Mouse (Mus musculus): ENCODE measurements around the gene Qsox2. TPM values are rescaled to one million over a fixed set of nuclear protein-coding genes. Genes with fewer than 3 reads are reported as not detected.
A peak's percentile ranks its signal among the peaks of the same experiment; 100 is the strongest.

Qsox2 gene
- polyA plus RNA-seq, 1 experiment from 2014 or later, result 21.2 TPM

GRCm38 (mm10) chr2:26264646-26265045 lies 27.3 kb upstream of the Qsox2 start:
- Histone ChIP-seq H3K27me3 (ENCODE audit: control insufficient read depth, insufficient read depth, low read depth, low read length) (no peaks in the 10 kb centered on the region), H3K4me1 (replicated peaks; ENCODE audit: control insufficient read depth, insufficient read depth, low read length) (no peaks in the 10 kb centered on the region), H3K9me3 (ENCODE audit: control insufficient read depth, low read length) (no peaks in the 10 kb centered on the region), H3K4me3 (ENCODE audit: low read length) (no peak overlapping the region), H3K36me3 (ENCODE audit: control insufficient read depth, insufficient read depth, low read length) (no peaks in the 10 kb centered on the region), H3K4me2 (ENCODE audit: low read depth, low read length) (no peak overlapping the region), H3K27ac (ENCODE audit: low read length) (no peak overlapping the region), H3K9ac (ENCODE audit: low read length) (no peak overlapping the region)
- no peak for ATAC-seq (ENCODE audit: low read depth)
- WGBS, result 60% methylated on average over 4 of the region's 4 CpGs

DNA sequence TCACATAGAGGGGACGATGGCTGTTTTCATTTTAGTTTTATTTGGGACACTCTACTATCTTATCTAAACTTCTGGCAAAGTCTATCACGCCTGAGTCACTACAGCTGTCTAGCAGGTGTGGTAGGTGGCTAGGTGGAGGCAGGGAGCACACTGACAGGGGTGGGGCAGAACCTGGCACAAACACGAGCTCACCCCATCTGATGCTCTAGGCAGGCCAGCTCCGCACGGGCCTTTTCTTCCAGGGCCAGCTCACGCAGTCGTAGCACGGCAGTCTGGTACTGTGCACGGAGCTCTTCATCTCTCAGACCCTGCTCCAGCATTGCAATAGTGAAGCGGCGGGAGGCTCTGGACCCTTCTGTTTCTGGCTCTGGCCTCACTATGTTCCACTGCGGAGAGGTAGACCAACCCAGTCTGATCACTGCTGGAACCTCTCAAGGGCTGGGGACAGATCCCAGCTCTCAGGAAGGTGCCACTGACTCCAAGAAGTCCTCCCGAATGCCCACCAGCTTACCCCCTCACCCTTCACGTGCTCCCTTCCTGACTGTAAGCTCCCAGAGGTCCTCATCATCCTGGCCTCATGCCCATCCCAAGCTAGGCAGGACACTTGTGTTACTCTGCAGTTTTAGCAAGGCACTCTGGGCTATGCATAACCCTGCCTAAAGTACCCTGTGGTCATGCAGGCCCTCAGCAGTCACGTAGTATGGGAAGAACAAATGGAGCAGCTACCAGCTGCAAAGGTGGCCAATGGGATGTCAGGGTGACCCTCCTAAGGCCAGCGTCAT lies 20.2 kb upstream of the Qsox2 start:
- Histone ChIP-seq H3K36me3 (ENCODE audit: control insufficient read depth, insufficient read depth, low read length) (no peaks in the 10 kb centered on the region), H3K9ac (ENCODE audit: low read length) (no peak overlapping the region), H3K27me3 (ENCODE audit: control insufficient read depth, insufficient read depth, low read depth, low read length) (no peaks in the 10 kb centered on the region), H3K9me3 (ENCODE audit: control insufficient read depth, low read length) (no peaks in the 10 kb centered on the region), H3K4me3 (ENCODE audit: low read length) (no peak overlapping the region), H3K27ac (ENCODE audit: low read length) (no peak overlapping the region), H3K4me2 (ENCODE audit: low read depth, low read length) (no peak overlapping the region), H3K4me1 (replicated peaks; ENCODE audit: control insufficient read depth, insufficient read depth, low read length) (no peaks in the 10 kb centered on the region)
- 81% methylated on average over 16 of the region's 16 CpGs for WGBS
- ATAC-seq (ENCODE audit: low read depth), result no peak

GRCm38 (mm10) chr2:26254816-26255215 lies 17.5 kb upstream of the Qsox2 start:
- H3K4me3 ChIP-seq (ENCODE audit: low read length), result no peak overlapping the region
- H3K27me3 ChIP-seq (ENCODE audit: control insufficient read depth, insufficient read depth, low read depth, low read length), result no peaks in the 10 kb centered on the region
- no peaks in the 10 kb centered on the region for H3K36me3 ChIP-seq (ENCODE audit: control insufficient read depth, insufficient read depth, low read length)
- H3K4me1 ChIP-seq (replicated peaks; ENCODE audit: control insufficient read depth, insufficient read depth, low read length), result no peaks in the 10 kb centered on the region
- H3K9me3 ChIP-seq (ENCODE audit: control insufficient read depth, low read length), result no peaks in the 10 kb centered on the region
- 62% methylated on average over 4 of the region's 4 CpGs for WGBS
- H3K4me2 ChIP-seq (ENCODE audit: low read depth, low read length), result no peak overlapping the region
- no peak for ATAC-seq (ENCODE audit: low read depth)
- no peak overlapping the region for H3K9ac ChIP-seq (ENCODE audit: low read length)
- H3K27ac ChIP-seq (ENCODE audit: low read length), result no peak overlapping the region

- no peaks in the 10 kb centered on the region for H3K36me3 ChIP-seq (ENCODE audit: control insufficient read depth, insufficient read depth, low read length)
- no peak overlapping the region for H3K27ac ChIP-seq (ENCODE audit: low read length)
- no peaks in the 10 kb centered on the region for H3K4me1 ChIP-seq (replicated peaks; ENCODE audit: control insufficient read depth, insufficient read depth, low read length)
- no peak overlapping the region for H3K9ac ChIP-seq (ENCODE audit: low read length)
- ATAC-seq (ENCODE audit: low read depth), result no peak
- H3K4me3 ChIP-seq (ENCODE audit: low read length), result no peak overlapping the region
- H3K9me3 ChIP-seq (ENCODE audit: control insufficient read depth, low read length), result no peaks in the 10 kb centered on the region
- H3K27me3 ChIP-seq (ENCODE audit: control insufficient read depth, insufficient read depth, low read depth, low read length), result no peaks in the 10 kb centered on the region
- WGBS, result 53% methylated on average over 8 of the region's 8 CpGs
- no peak overlapping the region for H3K4me2 ChIP-seq (ENCODE audit: low read depth, low read length)
Observed at GRCm38 (mm10) chr2:26252514-26253206, 15.3 kb upstream of the Qsox2 start.

DNA sequence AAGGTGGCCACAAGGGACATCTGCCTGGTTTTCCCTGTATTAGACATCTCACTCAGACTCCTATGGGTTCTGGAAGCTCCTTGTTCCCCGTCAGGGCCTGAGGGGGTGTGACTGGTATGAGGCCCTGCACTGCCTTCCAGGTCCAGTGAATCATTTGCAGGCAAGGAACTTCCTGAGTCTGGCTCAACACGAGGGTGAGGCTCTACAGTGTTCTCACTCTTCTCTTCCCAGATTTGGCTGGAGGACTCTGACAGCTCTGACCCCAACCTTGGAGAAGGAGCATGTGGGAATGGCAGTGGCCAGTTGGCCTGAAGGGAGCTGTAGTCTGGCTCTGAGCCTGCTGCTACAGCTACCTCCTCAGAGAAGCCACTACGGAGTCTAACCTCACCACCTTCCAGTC lies 10.2 kb upstream of the Qsox2 start:
- Histone ChIP-seq H3K9me3 (ENCODE audit: control insufficient read depth, low read length) (no peaks in the 10 kb centered on the region), H3K4me1 (replicated peaks; ENCODE audit: control insufficient read depth, insufficient read depth, low read length) (no peaks in the 10 kb centered on the region), H3K27ac (ENCODE audit: low read length) (no peak overlapping the region), H3K27me3 (ENCODE audit: control insufficient read depth, insufficient read depth, low read depth, low read length) (no peaks in the 10 kb centered on the region), H3K4me3 (ENCODE audit: low read length) (no peak overlapping the region), H3K4me2 (ENCODE audit: low read depth, low read length) (no peak overlapping the region), H3K36me3 (ENCODE audit: control insufficient read depth, insufficient read depth, low read length) (no peaks in the 10 kb centered on the region), H3K9ac (ENCODE audit: low read length) (no peak overlapping the region)
- ATAC-seq (ENCODE audit: low read depth), result no peak
- 38% methylated on average over 3 of the region's 3 CpGs for WGBS

GRCm38 (mm10) chr2:26240841-26241240 lies 3.5 kb upstream of the Qsox2 start:
- H3K27me3 ChIP-seq (ENCODE audit: control insufficient read depth, insufficient read depth, low read depth, low read length), result no peaks in the 10 kb centered on the region
- WGBS, result 42% methylated on average over 3 of the region's 3 CpGs
- H3K9ac ChIP-seq (ENCODE audit: low read length), result no peak overlapping the region
- H3K9me3 ChIP-seq (ENCODE audit: control insufficient read depth, low read length), result no peaks in the 10 kb centered on the region
- no peak overlapping the region for H3K27ac ChIP-seq (ENCODE audit: low read length)
- H3K4me1 ChIP-seq (replicated peaks; ENCODE audit: control insufficient read depth, insufficient read depth, low read length), result peaks cover 18% of the 10 kb centered on the region
- no peak overlapping the region for H3K4me3 ChIP-seq (ENCODE audit: low read length)
- H3K36me3 ChIP-seq (ENCODE audit: control insufficient read depth, insufficient read depth, low read length), result no peaks in the 10 kb centered on the region
- H3K4me2 ChIP-seq (ENCODE audit: low read depth, low read length), result no peak overlapping the region
- 0 out of 2 replicates have a peak, but pooled peaks have one; percentile 42 for ATAC-seq (ENCODE audit: low read depth)

DNA sequence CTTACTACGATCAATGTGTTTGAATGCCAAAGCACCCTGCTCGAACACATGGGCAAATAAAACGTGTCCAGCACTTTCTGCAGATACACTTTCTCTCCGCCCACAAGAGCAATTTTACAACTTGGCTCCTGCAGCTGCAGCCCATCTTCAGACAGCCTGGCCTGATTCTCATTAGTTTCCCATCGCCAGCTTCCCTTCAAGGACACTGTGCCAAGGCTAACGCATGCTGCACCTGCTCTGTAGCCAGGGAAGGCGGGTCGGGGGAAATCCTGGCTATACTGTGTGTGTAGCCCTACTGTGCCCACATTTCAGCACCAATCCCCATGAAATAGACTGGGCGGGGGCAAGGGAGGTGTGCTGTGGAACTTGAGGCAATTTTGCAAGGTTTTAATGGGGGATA lies 3.0 kb upstream of the Qsox2 start:
- Histone ChIP-seq H3K4me3 (ENCODE audit: low read length) (no peak overlapping the region), H3K4me2 (ENCODE audit: low read depth, low read length) (no peak overlapping the region), H3K9me3 (ENCODE audit: control insufficient read depth, low read length) (no peaks in the 10 kb centered on the region), H3K27me3 (ENCODE audit: control insufficient read depth, insufficient read depth, low read depth, low read length) (no peaks in the 10 kb centered on the region), H3K27ac (ENCODE audit: low read length) (no peak overlapping the region; the same call in 1 of the 2 replicates), H3K36me3 (ENCODE audit: control insufficient read depth, insufficient read depth, low read length) (no peaks in the 10 kb centered on the region), H3K4me1 (replicated peaks; ENCODE audit: control insufficient read depth, insufficient read depth, low read length) (peaks cover 18% of the 10 kb centered on the region), H3K9ac (ENCODE audit: low read length) (no peak overlapping the region)
- 29% methylated on average over 9 of the region's 9 CpGs for WGBS
- peak; percentile 29; the same call in 1 of the 2 replicates for ATAC-seq (ENCODE audit: low read depth)

DNA sequence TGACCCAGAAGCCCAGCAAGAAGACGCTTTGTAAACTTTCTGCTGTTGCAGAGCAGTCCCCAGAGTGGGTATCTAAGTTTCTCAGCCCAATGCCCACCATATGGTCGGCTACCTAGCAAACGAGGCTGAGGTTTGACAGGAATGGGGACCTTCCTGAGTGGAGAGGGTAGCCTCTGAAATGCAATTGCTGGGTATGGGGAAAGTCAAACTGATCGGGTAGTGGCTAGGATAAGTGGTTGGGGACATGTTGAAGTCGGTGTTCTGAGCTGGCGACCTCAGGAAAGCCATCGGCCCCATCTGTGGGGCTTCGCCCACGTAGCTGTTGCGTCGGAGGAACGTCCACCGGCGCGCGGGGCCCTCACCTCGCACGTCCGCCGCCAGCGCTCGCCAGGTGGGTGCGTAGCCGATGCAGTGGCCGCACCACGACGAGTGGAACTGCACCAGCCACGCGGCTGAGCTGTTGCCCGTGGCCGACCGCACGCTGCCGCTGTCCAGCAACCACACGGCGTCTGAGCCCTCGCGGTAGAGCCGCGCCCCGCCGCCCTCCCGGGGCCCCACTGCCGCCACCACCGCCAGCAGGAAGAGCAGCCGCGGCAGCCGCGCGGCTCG lies 540 bp downstream of the Qsox2 start:
- Histone ChIP-seq H3K4me2 (ENCODE audit: low read depth, low read length) (peak overlapping the region; percentile 86), H3K9ac (ENCODE audit: low read length) (peak overlapping the region; percentile 75), H3K27ac (ENCODE audit: low read length) (peak overlapping the region; percentile 47), H3K36me3 (ENCODE audit: control insufficient read depth, insufficient read depth, low read length) (no peaks in the 10 kb centered on the region), H3K27me3 (ENCODE audit: control insufficient read depth, insufficient read depth, low read depth, low read length) (no peaks in the 10 kb centered on the region), H3K4me3 (ENCODE audit: low read length) (peak overlapping the region; percentile 88), H3K9me3 (ENCODE audit: control insufficient read depth, low read length) (no peaks in the 10 kb centered on the region), H3K4me1 (replicated peaks; ENCODE audit: control insufficient read depth, insufficient read depth, low read length) (peaks cover 29% of the 10 kb centered on the region)
- under 1% methylated on average over 39 of the region's 51 CpGs for WGBS
- peak; percentile 64 for ATAC-seq (ENCODE audit: low read depth)

DNA sequence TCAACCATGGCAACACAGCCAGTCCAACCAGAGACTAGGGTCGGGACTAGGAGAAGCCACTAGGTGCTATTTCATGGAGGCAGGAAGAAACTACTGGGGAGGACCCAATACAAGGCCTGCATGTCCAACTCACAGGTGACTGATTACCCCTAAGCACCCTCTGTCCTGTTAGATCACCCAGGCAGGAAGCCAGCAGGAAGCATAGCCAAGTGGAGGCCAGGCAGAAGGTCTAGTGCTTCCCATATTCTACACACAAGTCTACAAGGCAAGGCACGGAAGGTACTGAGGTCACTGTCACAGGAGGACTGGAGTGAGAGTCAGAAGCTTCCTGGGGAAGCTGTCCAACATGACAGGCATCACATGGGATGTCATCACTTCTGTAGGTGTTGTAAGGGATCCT lies 2.6 kb downstream of the Qsox2 start:
- no peak overlapping the region for H3K4me2 ChIP-seq (ENCODE audit: low read depth, low read length)
- no peak overlapping the region for H3K4me3 ChIP-seq (ENCODE audit: low read length)
- H3K27ac ChIP-seq (ENCODE audit: low read length), result no peak overlapping the region
- H3K9me3 ChIP-seq (ENCODE audit: control insufficient read depth, low read length), result no peaks in the 10 kb centered on the region
- H3K27me3 ChIP-seq (ENCODE audit: control insufficient read depth, insufficient read depth, low read depth, low read length), result no peaks in the 10 kb centered on the region
- H3K4me1 ChIP-seq (replicated peaks; ENCODE audit: control insufficient read depth, insufficient read depth, low read length), result peaks cover 18% of the 10 kb centered on the region
- no peak for ATAC-seq (ENCODE audit: low read depth)
- H3K36me3 ChIP-seq (ENCODE audit: control insufficient read depth, insufficient read depth, low read length), result no peaks in the 10 kb centered on the region
- no peak overlapping the region for H3K9ac ChIP-seq (ENCODE audit: low read length)
- WGBS, result 70% methylated on average over 2 of the region's 2 CpGs
